Mouse (Mus musculus) inflammation-experienced regulatory T-cells, adult 6 months (primary cell): ENCODE data around the gene Mitf. TPM values are rescaled to one million over a fixed set of nuclear protein-coding genes. Genes with fewer than 3 reads are reported as not detected.

Experiments
- ATAC-seq: one replicate; pipeline ENCODE4 v1.8.0; 2017
- polyA plus RNA-seq, 3 experiments: library from polyadenylated mRNA; unstranded; fragments of 100-300 nt; shearing (Covaris generic); gene quantifications; one replicate each; pipeline ENCODE4 v1.2.1; 2017

The Mitf gene
- polyA plus RNA-seq, 3 experiments from 2014 or later: 0.11 to 0.56 (median 0.36) TPM

GRCm38 (mm10) chr6:97882931-97883330, 76.1 kb downstream of the Mitf start:
- ATAC-seq: no peak

GRCm38 (mm10) chr6:97883496-97883895, 76.6 kb downstream of the Mitf start:
- ATAC-seq: no peak

- no peak for ATAC-seq
Measured at GRCm38 (mm10) chr6:97884971-97885370, 78.1 kb downstream of the Mitf start.

GRCm38 (mm10) chr6:97885606-97886005, 78.8 kb downstream of the Mitf start:
- ATAC-seq: no peak

- ATAC-seq: no peak
Measured at GRCm38 (mm10) chr6:97887893-97888292, 81.0 kb downstream of the Mitf start.

GRCm38 (mm10) chr6:97888596-97888995, 81.7 kb downstream of the Mitf start:
- no peak for ATAC-seq

GRCm38 (mm10) chr6:97893546-97893945, 86.7 kb downstream of the Mitf start:
- ATAC-seq: no peak

- no peak for ATAC-seq
Measured at GRCm38 (mm10) chr6:97897191-97897590, 90.3 kb downstream of the Mitf start.

- ATAC-seq: no peak
Measured at GRCm38 (mm10) chr6:97898085-97898484, 91.2 kb downstream of the Mitf start.

- ATAC-seq: no peak
Measured at GRCm38 (mm10) chr6:97901561-97901960, 94.7 kb downstream of the Mitf start.

GRCm38 (mm10) chr6:97902205-97902604, 95.4 kb downstream of the Mitf start:
- no peak for ATAC-seq

- ATAC-seq: no peak
Measured at GRCm38 (mm10) chr6:97914768-97915167, 107.9 kb downstream of the Mitf start.

- ATAC-seq: no peak
Measured at GRCm38 (mm10) chr6:97916386-97916903, 109.6 kb downstream of the Mitf start.

- ATAC-seq: no peak
Measured at GRCm38 (mm10) chr6:97918051-97918450, 111.2 kb downstream of the Mitf start.

GRCm38 (mm10) chr6:97918481-97918880, 111.6 kb downstream of the Mitf start:
- ATAC-seq: no peak

GRCm38 (mm10) chr6:97919287-97919686, 112.4 kb downstream of the Mitf start:
- ATAC-seq: no peak

GRCm38 (mm10) chr6:97921591-97921990, 114.7 kb downstream of the Mitf start:
- ATAC-seq: no peak

- ATAC-seq: no peak
Measured at GRCm38 (mm10) chr6:97924221-97924620, 117.4 kb downstream of the Mitf start.

GRCm38 (mm10) chr6:97929051-97929450, 122.2 kb downstream of the Mitf start:
- no peak for ATAC-seq

GRCm38 (mm10) chr6:97929466-97929865, 122.6 kb downstream of the Mitf start:
- no peak for ATAC-seq

- no peak for ATAC-seq
Measured at GRCm38 (mm10) chr6:97937139-97937538, 130.3 kb downstream of the Mitf start.

- no peak for ATAC-seq
Measured at GRCm38 (mm10) chr6:97937897-97938614, 131.2 kb downstream of the Mitf start.

- ATAC-seq: no peak
Measured at GRCm38 (mm10) chr6:97940916-97941315, 134.1 kb downstream of the Mitf start.

GRCm38 (mm10) chr6:97950033-97950881, 143.4 kb downstream of the Mitf start:
- ATAC-seq: no peak
